1 mouse cellular context compared by ENCODE assay signal in genomic region chr9:53356219-53357155, GRCm38 (mm10).
TF ChIP-seq lines count a peak whose summit lies in the region.

No protein-coding gene starts in this region.

TF ChIP-seq in MEL, 35 proteins besides CTCF, POLR2A, EP300 and RAD21 (continued from another document):
- TF ChIP-seq ZNF384 (IDR thresholded peaks at IDR 0.05; ENCODE audit: low read depth, low read length) (no peak), MEF2A (IDR thresholded peaks at IDR 0.05; ENCODE audit: extremely low read depth, insufficient replicate concordance, low read depth, low read length, poor library complexity, severe bottlenecking) (no peak), ETS1 (IDR thresholded peaks at IDR 0.05; ENCODE audit: low read depth, low read length) (no peak), ELF1 (IDR thresholded peaks at IDR 0.05; ENCODE audit: low read depth, low read length) (no peak), ZMIZ1 (IDR thresholded peaks at IDR 0.05; ENCODE audit: low read depth, low read length) (no peak), TBP (IDR thresholded peaks at IDR 0.05; ENCODE audit: low read depth, low read length) (no peak)
